Mouse (Mus musculus) frontal cortex, adult 2 months (tissue): ENCODE measurements at regions not wholly inside any gene's neighbourhood (a gene's known extent, or its start where the extent isn't known, plus 50 kb on each side); places are given as distances from the start of the nearest gene placed in this dataset.

Experiments
- DNase-seq, 2 experiments: peaks; one replicate each; pipeline ENCODE4 v3.0.0; 2022; ENCODE audit warnings: low spot score in 1 of 2; ENCODE audit errors: extremely low spot score in 1 of 2

DNA sequence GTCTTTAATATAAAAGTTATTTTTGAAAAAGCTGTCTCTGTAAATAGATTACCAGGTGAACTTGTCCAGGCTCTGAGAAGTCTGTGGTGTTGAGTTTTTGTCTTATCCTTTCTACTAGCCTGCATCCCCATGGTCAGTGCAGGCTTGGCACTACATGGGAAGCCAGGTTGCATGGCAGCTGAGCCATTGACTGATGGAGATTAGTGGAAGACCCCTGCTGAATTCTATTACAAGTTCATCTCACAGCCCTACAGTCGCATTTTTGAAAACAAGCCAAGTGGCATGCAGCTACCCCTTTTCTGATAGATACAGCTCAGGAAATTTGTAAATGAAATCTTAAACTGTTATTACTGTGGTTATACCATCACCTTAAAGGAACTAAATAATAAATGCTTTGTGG lies 101.2 kb upstream of the Fam184a start:
- no peak for DNase-seq

DNA sequence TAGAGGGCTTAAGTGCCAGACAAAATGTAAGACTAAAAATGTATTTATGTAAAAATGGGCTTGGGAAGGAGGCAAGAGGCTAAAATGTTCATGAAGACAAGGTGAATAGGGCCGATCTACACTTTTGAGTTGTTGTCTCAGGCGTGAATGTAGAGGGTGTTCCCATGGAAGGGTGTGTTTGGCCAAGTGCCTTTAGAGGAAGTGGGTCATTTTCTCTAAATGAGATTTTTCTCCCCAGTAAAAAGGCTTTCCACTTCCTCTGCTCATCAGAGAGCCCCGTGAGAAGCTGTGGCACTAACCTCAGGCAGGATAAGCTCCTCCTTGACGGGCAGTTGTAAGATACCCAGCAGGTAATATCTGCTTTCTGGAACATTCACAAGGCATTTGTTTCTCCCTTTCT lies 99.6 kb upstream of the Fam184a start:
- no peak for DNase-seq

DNA sequence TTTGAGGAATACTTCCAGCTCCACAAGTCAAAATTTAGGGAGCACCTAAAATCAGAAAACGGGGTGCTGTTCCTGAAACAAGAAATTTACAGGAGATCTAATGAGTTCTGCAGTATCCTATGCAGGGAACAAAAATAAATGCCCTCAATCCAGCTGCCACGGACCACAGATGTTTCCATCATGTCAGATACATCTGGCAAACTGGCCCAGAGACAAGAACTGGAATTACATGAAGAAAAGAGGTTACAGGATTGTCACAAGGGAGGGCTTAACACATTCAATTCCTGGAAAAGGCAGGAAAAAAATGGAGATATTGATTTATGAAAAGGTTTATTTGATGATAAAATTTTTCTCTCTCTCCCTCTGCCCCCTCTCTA lies 62.3 kb upstream of the Fam184a start:
- DNase-seq: no peak

- DNase-seq: peak in 1 of 2 experiments; percentile 73
These were observed 61.8 kb upstream of the Fam184a start for GRCm38 (mm10) chr10:53812597-53813243.

- no peak for DNase-seq
These were observed 61.1 kb upstream of the Fam184a start for GRCm38 (mm10) chr10:53811904-53812596.

DNA sequence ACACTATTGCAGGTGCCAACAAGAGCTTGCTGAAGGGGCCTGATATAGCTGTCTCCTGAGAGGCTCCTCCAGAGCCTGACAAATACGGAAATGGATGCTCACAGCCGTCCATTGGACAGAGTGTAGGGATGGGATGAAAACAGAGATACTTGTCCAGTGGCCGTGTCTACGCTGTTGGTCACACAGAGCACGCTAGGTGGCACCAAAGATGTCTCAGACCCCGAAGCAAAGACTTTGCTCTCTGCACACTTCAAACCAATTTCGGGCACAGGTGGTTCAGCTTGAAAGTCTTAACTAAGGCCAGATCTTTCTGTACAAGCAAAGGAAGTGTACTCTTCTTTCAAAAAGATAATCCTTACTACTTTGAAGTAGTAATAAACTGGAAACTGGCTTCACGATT lies 55.8 kb upstream of the Fam184a start:
- no peak for DNase-seq

- no peak for DNase-seq
These were observed 50.2 kb upstream of the Fam184a start for GRCm38 (mm10) chr10:53801048-53801641.
